Mouse (Mus musculus): Measurements from ENCODE around the gene Itpr3. TPM values are rescaled to one million over a fixed set of nuclear protein-coding genes. Genes with fewer than 3 reads are reported as not detected.

The Itpr3 gene
- polyA plus RNA-seq, 1 experiment from 2014 or later, result 0.79 TPM

- no peaks in the 10 kb centered on the region for H3K36me3 ChIP-seq
- no peaks in the 10 kb centered on the region for H3K27me3 ChIP-seq
- no peaks in the 10 kb centered on the region for H3K9me3 ChIP-seq
- H3K4me2 ChIP-seq, result no peak overlapping the region
- no peak overlapping the region for H3K4me3 ChIP-seq
- ATAC-seq (ENCODE audit: low FRiP score, low read depth), result no peak
- 79% methylated on average over 17 of the region's 17 CpGs for WGBS
- H3K4me1 ChIP-seq (replicated peaks), result 0 out of 2 replicates have a peak, but pooled peaks cover under 1% of the 10 kb centered on the region
- H3K27ac ChIP-seq (replicated peaks), result no peak overlapping the region
- no peak overlapping the region for H3K9ac ChIP-seq
These were observed 18.0 kb downstream of the Itpr3 start for GRCm38 (mm10) chr17:27074849-27075745.

- no peak overlapping the region for H3K4me2 ChIP-seq
- H3K27ac ChIP-seq (replicated peaks), result no peak overlapping the region
- H3K4me1 ChIP-seq (replicated peaks), result no peaks in the 10 kb centered on the region
- H3K36me3 ChIP-seq, result no peaks in the 10 kb centered on the region
- H3K27me3 ChIP-seq, result no peaks in the 10 kb centered on the region
- no peak overlapping the region for H3K4me3 ChIP-seq
- ATAC-seq (ENCODE audit: low FRiP score, low read depth), result no peak
- WGBS, result 96% methylated on average over 7 of the region's 7 CpGs
- H3K9me3 ChIP-seq, result no peaks in the 10 kb centered on the region
- no peak overlapping the region for H3K9ac ChIP-seq
These were observed 20.0 kb downstream of the Itpr3 start for GRCm38 (mm10) chr17:27077133-27077532.

GRCm38 (mm10) chr17:27077920-27078319 lies 20.8 kb downstream of the Itpr3 start:
- H3K9me3 ChIP-seq, result no peaks in the 10 kb centered on the region
- no peaks in the 10 kb centered on the region for H3K36me3 ChIP-seq
- no peaks in the 10 kb centered on the region for H3K4me1 ChIP-seq (replicated peaks)
- 86% methylated on average over 6 of the region's 6 CpGs for WGBS
- H3K4me3 ChIP-seq, result no peak overlapping the region
- H3K9ac ChIP-seq, result no peak overlapping the region
- H3K27ac ChIP-seq (replicated peaks), result no peak overlapping the region
- no peaks in the 10 kb centered on the region for H3K27me3 ChIP-seq
- ATAC-seq (ENCODE audit: low FRiP score, low read depth), result no peak
- H3K4me2 ChIP-seq, result no peak overlapping the region

GRCm38 (mm10) chr17:27078499-27078898 lies 21.4 kb downstream of the Itpr3 start:
- Histone ChIP-seq H3K27me3 (no peaks in the 10 kb centered on the region), H3K36me3 (no peaks in the 10 kb centered on the region), H3K4me3 (no peak overlapping the region), H3K4me2 (no peak overlapping the region), H3K9me3 (no peaks in the 10 kb centered on the region), H3K27ac (replicated peaks) (no peak overlapping the region), H3K4me1 (replicated peaks) (0 out of 2 replicates have a peak, but pooled peaks cover 3% of the 10 kb centered on the region), H3K9ac (no peak overlapping the region)
- ATAC-seq (ENCODE audit: low FRiP score, low read depth), result no peak
- 86% methylated on average over 6 of the region's 6 CpGs for WGBS

GRCm38 (mm10) chr17:27081868-27082267 lies 24.8 kb downstream of the Itpr3 start:
- WGBS, result 87% methylated on average over 5 of the region's 5 CpGs
- no peak for ATAC-seq (ENCODE audit: low FRiP score, low read depth)
- Histone ChIP-seq H3K27me3 (no peaks in the 10 kb centered on the region), H3K36me3 (no peaks in the 10 kb centered on the region), H3K9me3 (no peaks in the 10 kb centered on the region), H3K4me2 (no peak overlapping the region), H3K4me1 (replicated peaks) (0 out of 2 replicates have a peak, but pooled peaks cover 3% of the 10 kb centered on the region), H3K9ac (no peak overlapping the region), H3K27ac (replicated peaks) (no peak overlapping the region), H3K4me3 (no peak overlapping the region)

GRCm38 (mm10) chr17:27082796-27083195 lies 25.7 kb downstream of the Itpr3 start:
- no peak overlapping the region for H3K4me3 ChIP-seq
- H3K36me3 ChIP-seq, result no peaks in the 10 kb centered on the region
- H3K27me3 ChIP-seq, result no peaks in the 10 kb centered on the region
- no peak overlapping the region for H3K27ac ChIP-seq (replicated peaks)
- no peaks in the 10 kb centered on the region for H3K9me3 ChIP-seq
- no peak for ATAC-seq (ENCODE audit: low FRiP score, low read depth)
- 70% methylated on average over 8 of the region's 8 CpGs for WGBS
- H3K4me2 ChIP-seq, result no peak overlapping the region
- no peak overlapping the region for H3K9ac ChIP-seq
- H3K4me1 ChIP-seq (replicated peaks), result 0 out of 2 replicates have a peak, but pooled peaks cover 3% of the 10 kb centered on the region

- H3K4me2 ChIP-seq, result no peak overlapping the region
- no peaks in the 10 kb centered on the region for H3K36me3 ChIP-seq
- no peak for ATAC-seq (ENCODE audit: low FRiP score, low read depth)
- WGBS, result 82% methylated on average over 9 of the region's 9 CpGs
- H3K9ac ChIP-seq, result no peak overlapping the region
- H3K4me3 ChIP-seq, result no peak overlapping the region
- H3K27me3 ChIP-seq, result no peaks in the 10 kb centered on the region
- no peak overlapping the region for H3K27ac ChIP-seq (replicated peaks)
- no peaks in the 10 kb centered on the region for H3K9me3 ChIP-seq
- H3K4me1 ChIP-seq (replicated peaks), result 0 out of 2 replicates have a peak, but pooled peaks cover 3% of the 10 kb centered on the region
These were observed 26.5 kb downstream of the Itpr3 start for GRCm38 (mm10) chr17:27083601-27084000.

GRCm38 (mm10) chr17:27085676-27086075 lies 28.6 kb downstream of the Itpr3 start:
- Histone ChIP-seq H3K36me3 (no peaks in the 10 kb centered on the region), H3K4me1 (replicated peaks) (0 out of 2 replicates have a peak, but pooled peaks cover 3% of the 10 kb centered on the region), H3K9ac (no peak overlapping the region), H3K4me2 (no peak overlapping the region), H3K27me3 (no peaks in the 10 kb centered on the region), H3K27ac (replicated peaks) (no peak overlapping the region), H3K4me3 (no peak overlapping the region), H3K9me3 (no peaks in the 10 kb centered on the region)
- 17% methylated on average over 2 of the region's 2 CpGs for WGBS
- no peak for ATAC-seq (ENCODE audit: low FRiP score, low read depth)

GRCm38 (mm10) chr17:27087426-27087825 lies 30.3 kb downstream of the Itpr3 start:
- Histone ChIP-seq H3K9me3 (no peaks in the 10 kb centered on the region), H3K27ac (replicated peaks) (no peak overlapping the region), H3K4me2 (no peak overlapping the region), H3K9ac (no peak overlapping the region), H3K36me3 (no peaks in the 10 kb centered on the region), H3K27me3 (no peaks in the 10 kb centered on the region), H3K4me1 (replicated peaks) (0 out of 2 replicates have a peak, but pooled peaks cover 3% of the 10 kb centered on the region), H3K4me3 (no peak overlapping the region)
- no peak for ATAC-seq (ENCODE audit: low FRiP score, low read depth)
- WGBS, result 41% methylated on average over 12 of the region's 12 CpGs

- no peaks in the 10 kb centered on the region for H3K36me3 ChIP-seq
- no peak overlapping the region for H3K27ac ChIP-seq (replicated peaks)
- 88% methylated on average over 9 of the region's 9 CpGs for WGBS
- H3K4me3 ChIP-seq, result no peak overlapping the region
- H3K9ac ChIP-seq, result no peak overlapping the region
- H3K27me3 ChIP-seq, result no peaks in the 10 kb centered on the region
- no peak for ATAC-seq (ENCODE audit: low FRiP score, low read depth)
- no peaks in the 10 kb centered on the region for H3K9me3 ChIP-seq
- H3K4me2 ChIP-seq, result no peak overlapping the region
- H3K4me1 ChIP-seq (replicated peaks), result no peaks in the 10 kb centered on the region
These were observed 33.0 kb downstream of the Itpr3 start for GRCm38 (mm10) chr17:27090068-27090467.

- Histone ChIP-seq H3K27me3 (no peaks in the 10 kb centered on the region), H3K36me3 (no peaks in the 10 kb centered on the region), H3K4me3 (no peak overlapping the region), H3K4me2 (no peak overlapping the region), H3K9ac (no peak overlapping the region), H3K27ac (replicated peaks) (no peak overlapping the region), H3K4me1 (replicated peaks) (no peaks in the 10 kb centered on the region), H3K9me3 (no peaks in the 10 kb centered on the region)
- peak; percentile 49; the same call in 1 of the 2 replicates for ATAC-seq (ENCODE audit: low FRiP score, low read depth)
- 23% methylated on average over 13 of the region's 13 CpGs for WGBS
These were observed 38.6 kb downstream of the Itpr3 start for GRCm38 (mm10) chr17:27095690-27096089.

- Histone ChIP-seq H3K9me3 (no peaks in the 10 kb centered on the region), H3K4me1 (replicated peaks) (no peaks in the 10 kb centered on the region), H3K27ac (replicated peaks) (no peak overlapping the region), H3K27me3 (no peaks in the 10 kb centered on the region), H3K4me2 (no peak overlapping the region), H3K36me3 (no peaks in the 10 kb centered on the region), H3K9ac (no peak overlapping the region), H3K4me3 (no peak overlapping the region)
- no peak for ATAC-seq (ENCODE audit: low FRiP score, low read depth)
- 76% methylated on average over 5 of the region's 5 CpGs for WGBS
These were observed 44.6 kb downstream of the Itpr3 start for GRCm38 (mm10) chr17:27101675-27102074.
